Mouse (Mus musculus) hindbrain, embryonic 12.5 days (tissue): ENCODE data around the gene Sema3f. TPM values are rescaled to one million over a fixed set of nuclear protein-coding genes. Genes with fewer than 3 reads are reported as not detected.

ENCODE experiments used
- ATAC-seq: fragments of 200-750 bp; cut with Nextera tagmentation; 2 replicates; pipeline ENCODE4 v1.8.0; 2017; ENCODE audit warnings: moderate TSS enrichment; ENCODE audit not compliant: low FRiP score
- H3K27ac ChIP-seq: fragments of 300-500 bp; sonication (generic); 2 replicates; pipeline ENCODE4 v1.5.1; 2016; ENCODE audit warnings: mild to moderate bottlenecking
- H3K27me3 ChIP-seq: fragments of 300-500 bp; sonication (generic); 2 replicates; pipeline ENCODE4 v1.6.1; 2016; ENCODE audit warnings: mild to moderate bottlenecking
- H3K36me3 ChIP-seq: fragments of 300-500 bp; sonication (generic); 2 replicates; pipeline ENCODE4 v1.6.1; 2016; ENCODE audit warnings: mild to moderate bottlenecking
- H3K4me1 ChIP-seq: fragments of 300-500 bp; sonication (generic); 2 replicates; pipeline ENCODE4 v1.6.1; 2016
- H3K4me2 ChIP-seq: fragments of 300-500 bp; sonication (generic); replicated peaks from 2 replicates; pipeline ENCODE4 v1.6.1; 2016; ENCODE audit warnings: mild to moderate bottlenecking
- H3K4me3 ChIP-seq: fragments of 300-500 bp; sonication (generic); 2 replicates; pipeline ENCODE4 v1.5.1; 2016; ENCODE audit warnings: mild to moderate bottlenecking
- H3K9ac ChIP-seq: fragments of 300-500 bp; sonication (generic); 2 replicates; pipeline ENCODE4 v1.6.1; 2016; ENCODE audit warnings: mild to moderate bottlenecking, moderate library complexity
- H3K9me3 ChIP-seq: fragments of 300-500 bp; sonication (generic); replicated peaks from 2 replicates; pipeline ENCODE4 v1.6.1; 2016; ENCODE audit warnings: mild to moderate bottlenecking
- WGBS: fragments of 180-500 bp; shearing (Covaris S2); methylation state at CpG from one replicate; pipeline ENCODE4 v1.1.7; 2016; 5-methylcytosine and 5-hydroxymethylcytosine counted together
- polyA plus RNA-seq: library from polyadenylated mRNA; unstranded; fragments of >200 nt; fragmentation: Nextera tagmentation; extraction: Ambion mirVana; gene quantifications from 2 replicates; pipeline ENCODE4 v1.2.1, GENCODE M21; 2016

Sema3f gene
- polyA plus RNA-seq, 1 experiment from 2014 or later = 28.3 TPM

DNA sequence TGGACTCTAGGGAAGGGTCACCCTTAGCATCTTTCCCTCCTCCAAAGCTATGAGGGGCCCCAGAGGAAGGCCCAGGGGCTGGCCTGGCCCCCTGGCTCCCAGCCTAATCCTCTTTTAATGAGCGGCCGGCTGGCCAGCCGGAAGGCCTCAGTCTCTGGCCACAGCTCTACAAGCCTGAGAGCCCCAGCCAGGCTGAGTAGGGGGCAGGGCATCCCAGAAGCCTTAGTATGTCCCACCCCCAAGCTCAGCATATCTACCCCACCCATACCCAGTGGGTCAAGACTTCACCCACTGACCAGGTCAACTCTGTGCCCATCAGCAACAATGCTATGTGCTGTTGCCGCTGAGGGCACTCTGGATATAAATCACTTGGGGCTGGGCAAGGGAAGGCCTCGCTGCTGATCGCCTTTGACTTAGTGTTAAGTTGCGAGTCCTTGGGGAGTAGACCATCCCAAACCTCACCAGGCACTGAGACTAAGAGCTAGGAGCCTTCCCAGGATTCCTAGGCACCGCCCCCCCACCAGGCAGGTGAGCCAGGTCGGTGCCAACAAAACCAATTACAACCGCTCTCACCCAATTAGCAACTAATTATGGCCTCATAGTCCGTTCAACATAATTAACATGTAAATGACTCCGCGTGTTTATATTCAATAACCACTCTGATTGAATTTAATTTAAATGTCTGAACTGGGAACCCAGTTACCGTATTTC, 12.3 kb downstream of the Sema3f start:
- WGBS = 13% methylated on average over 14 of the region's 14 CpGs
- 0 out of 2 replicates have a peak, but pooled peaks have one; percentile 20 for ATAC-seq
- H3K4me2 ChIP-seq = 0 out of 2 replicates have a peak overlapping the region, but pooled peaks have one; percentile 27
- H3K4me1 ChIP-seq = peaks cover 87% of the 10 kb centered on the region
- no peak overlapping the region for H3K9ac ChIP-seq
- peaks cover 8% of the 10 kb centered on the region for H3K36me3 ChIP-seq
- peak overlapping the region; percentile 49; the same call in 1 of the 2 replicates for H3K27ac ChIP-seq
- no peaks in the 10 kb centered on the region for H3K9me3 ChIP-seq
- peaks cover 10% of the 10 kb centered on the region for H3K27me3 ChIP-seq
- no peak overlapping the region for H3K4me3 ChIP-seq

DNA sequence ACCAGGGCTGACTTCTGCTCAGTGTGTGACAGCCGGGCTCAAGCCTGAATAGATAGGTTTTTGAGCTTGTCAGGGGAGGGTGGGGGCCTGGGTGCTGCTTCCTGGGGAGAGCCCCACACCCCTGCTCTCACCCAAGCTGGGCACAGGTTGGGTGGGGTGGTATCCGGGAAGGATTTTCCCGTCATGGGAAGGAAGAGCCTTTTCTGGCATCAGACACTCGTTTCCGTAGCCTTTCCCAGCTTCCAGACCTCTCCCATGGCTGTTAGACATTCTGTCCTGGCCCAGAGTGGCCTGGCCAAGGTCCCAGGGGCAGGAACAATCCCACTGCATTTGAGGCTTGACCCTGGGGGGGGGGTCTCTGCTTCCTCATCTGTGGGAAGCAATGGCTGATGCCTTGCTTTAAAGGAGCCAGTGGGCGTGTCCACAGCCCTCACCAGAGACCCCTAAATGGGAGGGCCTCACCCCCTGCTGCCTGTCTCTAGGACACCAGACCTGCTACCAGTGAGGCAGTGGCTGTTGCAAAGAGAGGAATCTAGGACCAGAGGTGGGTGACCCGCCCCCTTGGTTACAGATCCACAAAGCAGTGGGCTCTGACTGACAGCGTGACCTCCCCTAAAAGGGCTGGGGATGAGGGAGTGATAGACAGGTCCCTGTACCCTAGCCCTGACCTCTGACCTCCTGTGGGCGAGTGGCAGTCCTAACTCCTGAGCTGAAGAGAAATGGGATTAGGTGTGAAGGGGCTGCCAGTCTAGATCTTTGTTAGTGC, 13.2 kb downstream of the Sema3f start:
- 0 out of 2 replicates have a peak overlapping the region, but pooled peaks have one; percentile 20 for H3K9ac ChIP-seq
- H3K27me3 ChIP-seq = peaks cover 5% of the 10 kb centered on the region; the same call in 1 of the 2 replicates
- H3K27ac ChIP-seq = no peak overlapping the region
- peaks cover 11% of the 10 kb centered on the region for H3K36me3 ChIP-seq
- H3K4me3 ChIP-seq = no peak overlapping the region
- no peaks in the 10 kb centered on the region for H3K9me3 ChIP-seq
- H3K4me2 ChIP-seq = no peak overlapping the region
- peaks cover 82% of the 10 kb centered on the region for H3K4me1 ChIP-seq
- ATAC-seq = no peak
- WGBS = 24% methylated on average over 9 of the region's 9 CpGs

DNA sequence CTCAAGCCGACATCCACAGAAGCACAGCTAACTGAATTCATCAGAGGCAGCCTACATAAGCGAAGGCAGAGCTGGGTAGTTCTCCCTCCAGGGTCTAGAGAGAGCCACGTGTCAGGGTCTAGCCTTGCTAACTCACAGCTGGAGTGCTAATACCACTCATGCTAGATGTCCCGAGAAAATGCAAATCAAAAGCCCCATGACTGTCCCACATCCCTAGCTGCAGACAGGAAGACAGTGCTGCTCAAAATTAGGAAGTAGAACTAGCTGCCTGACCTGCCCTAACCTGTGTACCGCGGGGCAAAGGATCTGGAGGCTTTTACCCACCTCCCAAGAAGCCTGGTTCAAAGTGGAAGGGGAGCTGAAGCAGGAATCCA, 14.2 kb downstream of the Sema3f start:
- WGBS = 34% methylated on average over 6 of the region's 6 CpGs
- H3K27me3 ChIP-seq = peaks cover 7% of the 10 kb centered on the region
- peaks cover 18% of the 10 kb centered on the region for H3K36me3 ChIP-seq
- no peaks in the 10 kb centered on the region for H3K9me3 ChIP-seq
- no peak overlapping the region for H3K4me2 ChIP-seq
- no peak for ATAC-seq
- H3K27ac ChIP-seq = no peak overlapping the region
- H3K4me1 ChIP-seq = peaks cover 77% of the 10 kb centered on the region
- no peak overlapping the region for H3K9ac ChIP-seq
- H3K4me3 ChIP-seq = no peak overlapping the region

DNA sequence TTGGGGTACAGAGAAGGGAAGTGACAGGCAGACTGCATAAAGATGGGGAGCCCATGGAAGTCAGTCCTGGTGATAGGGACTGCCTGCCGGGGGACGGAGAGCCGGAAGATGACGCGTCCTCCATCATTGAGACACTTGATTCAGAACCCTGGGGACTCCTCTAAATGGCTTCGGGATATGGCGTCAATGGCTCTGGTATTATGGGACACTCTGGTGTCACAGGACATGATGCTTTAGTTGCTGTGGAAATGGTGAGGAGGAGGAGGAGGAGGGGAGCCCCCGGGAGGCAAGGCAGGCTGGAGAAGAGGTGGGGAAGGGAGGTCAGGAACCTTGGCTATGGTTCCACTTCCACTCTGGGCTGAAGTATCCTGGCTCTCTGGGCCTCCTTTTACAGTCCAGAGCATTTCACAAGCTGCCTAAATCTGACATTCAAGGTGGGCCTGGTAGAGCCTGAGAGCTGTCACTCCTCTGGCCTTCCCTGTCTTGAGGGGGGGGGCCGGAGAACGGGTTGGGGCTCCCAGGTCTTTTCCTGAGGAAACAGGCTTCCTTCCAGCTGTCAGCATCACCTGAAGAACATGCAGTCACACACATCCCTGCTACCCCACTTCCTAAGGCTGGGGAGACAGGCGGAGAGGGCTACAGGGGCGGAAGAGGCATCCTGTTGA, 14.7 kb downstream of the Sema3f start:
- H3K27ac ChIP-seq = no peak overlapping the region
- WGBS = 69% methylated on average over 12 of the region's 12 CpGs
- no peak overlapping the region for H3K4me3 ChIP-seq
- no peak for ATAC-seq
- H3K4me1 ChIP-seq = peaks cover 72% of the 10 kb centered on the region
- H3K27me3 ChIP-seq = peaks cover 8% of the 10 kb centered on the region
- no peaks in the 10 kb centered on the region for H3K9me3 ChIP-seq
- H3K4me2 ChIP-seq = no peak overlapping the region
- no peak overlapping the region for H3K9ac ChIP-seq
- peaks cover 23% of the 10 kb centered on the region for H3K36me3 ChIP-seq

DNA sequence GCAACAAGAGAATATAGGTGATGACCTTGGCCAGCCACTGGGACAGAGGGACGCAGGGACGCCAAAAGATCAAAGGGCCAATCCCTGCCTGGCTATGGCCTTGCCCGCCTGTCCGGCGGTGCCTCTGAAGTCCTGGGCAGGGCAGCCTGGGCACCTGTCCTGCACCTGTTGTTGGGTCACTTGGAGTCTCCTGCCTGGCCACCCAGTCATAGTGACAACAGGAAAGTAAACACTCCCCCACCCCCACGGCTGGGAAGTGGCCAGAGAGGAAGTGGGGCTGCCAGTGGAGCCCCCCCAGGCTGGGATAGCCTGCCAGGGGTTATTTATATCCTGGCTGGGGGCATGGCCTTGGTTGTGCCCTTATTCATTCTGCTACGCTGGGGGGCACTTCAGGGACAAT, 15.6 kb downstream of the Sema3f start:
- no peak for ATAC-seq
- Histone ChIP-seq H3K4me3 (no peak overlapping the region), H3K9me3 (no peaks in the 10 kb centered on the region), H3K9ac (no peak overlapping the region), H3K4me1 (peaks cover 63% of the 10 kb centered on the region), H3K36me3 (peaks cover 31% of the 10 kb centered on the region), H3K4me2 (no peak overlapping the region), H3K27ac (no peak overlapping the region), H3K27me3 (peaks cover 8% of the 10 kb centered on the region)
- 80% methylated on average over 7 of the region's 7 CpGs for WGBS

DNA sequence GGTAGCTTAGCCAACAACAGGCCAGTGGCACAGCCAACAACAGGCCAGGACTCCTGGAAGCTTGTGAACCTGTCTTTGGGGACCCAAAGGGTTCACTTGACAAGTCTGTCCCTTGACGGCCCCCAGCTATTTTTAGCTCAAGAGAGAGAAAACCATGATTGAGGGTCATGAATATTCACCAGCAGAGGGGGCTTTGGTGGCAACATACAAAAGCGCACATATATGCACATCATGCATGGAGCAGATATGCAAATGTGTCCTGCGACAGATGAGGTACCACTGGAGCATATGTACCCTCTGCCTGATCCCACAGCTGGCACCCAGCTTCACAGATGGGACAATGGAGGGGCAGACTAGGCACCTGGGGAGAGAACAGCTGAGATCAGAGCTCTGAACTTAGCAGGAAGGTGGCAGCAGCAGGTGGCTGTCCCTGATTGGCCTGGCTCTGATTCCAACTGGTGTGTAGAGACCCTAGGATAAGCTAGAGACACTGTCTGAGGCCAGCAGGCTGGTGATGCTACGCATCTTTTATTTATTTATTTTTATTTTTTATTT, 16.8 kb downstream of the Sema3f start:
- Histone ChIP-seq H3K4me2 (no peak overlapping the region), H3K27ac (no peak overlapping the region), H3K27me3 (peaks cover 8% of the 10 kb centered on the region), H3K9me3 (no peaks in the 10 kb centered on the region), H3K4me3 (no peak overlapping the region), H3K4me1 (peaks cover 52% of the 10 kb centered on the region), H3K9ac (no peak overlapping the region), H3K36me3 (peaks cover 39% of the 10 kb centered on the region)
- ATAC-seq = no peak
- WGBS = 60% methylated on average over 4 of the region's 4 CpGs

DNA sequence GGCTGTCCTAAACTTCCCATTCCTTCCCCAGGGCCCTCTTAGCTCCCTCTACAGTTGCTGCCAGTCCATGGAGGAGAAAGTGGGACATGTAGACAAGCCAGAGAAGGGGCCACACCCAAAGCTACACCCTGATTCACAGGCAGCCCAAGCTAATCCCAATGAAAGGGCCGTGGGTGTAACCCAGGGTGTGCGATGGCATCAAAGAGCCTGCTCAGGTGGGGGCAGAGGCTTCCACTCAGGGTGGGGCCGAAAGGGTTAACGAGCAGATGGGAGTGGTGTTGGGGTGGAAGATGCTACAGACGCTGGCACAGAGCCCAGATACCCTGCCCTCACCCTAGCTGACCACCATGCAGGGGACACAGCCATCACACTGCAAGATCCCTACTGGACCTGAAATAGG, 17.5 kb downstream of the Sema3f start:
- H3K27ac ChIP-seq = no peak overlapping the region
- no peak overlapping the region for H3K9ac ChIP-seq
- peaks cover 8% of the 10 kb centered on the region for H3K27me3 ChIP-seq
- no peaks in the 10 kb centered on the region for H3K9me3 ChIP-seq
- WGBS = 78% methylated on average over 5 of the region's 5 CpGs
- no peak overlapping the region for H3K4me3 ChIP-seq
- peaks cover 46% of the 10 kb centered on the region for H3K36me3 ChIP-seq
- no peak for ATAC-seq
- no peak overlapping the region for H3K4me2 ChIP-seq
- peaks cover 44% of the 10 kb centered on the region for H3K4me1 ChIP-seq

DNA sequence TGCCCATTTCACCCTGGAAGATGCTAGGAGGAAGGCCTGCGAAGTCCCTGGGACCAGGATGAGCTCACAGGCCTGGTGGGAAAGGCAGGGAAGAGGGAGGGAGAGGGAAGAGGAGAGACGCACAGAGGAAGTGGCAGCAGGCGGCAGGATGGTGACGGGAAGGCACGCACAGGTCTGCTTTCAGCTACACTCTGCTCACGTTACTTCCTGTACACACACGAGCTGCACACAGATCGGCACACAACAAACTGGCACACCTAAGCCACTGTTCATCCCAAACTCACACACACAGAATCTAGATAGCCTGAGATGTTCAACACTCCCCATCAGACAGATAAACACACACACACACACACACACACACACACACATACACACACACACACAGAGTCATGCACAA, 19.9 kb downstream of the Sema3f start:
- 88% methylated on average over 8 of the region's 8 CpGs for WGBS
- H3K4me2 ChIP-seq = no peak overlapping the region
- no peak overlapping the region for H3K27ac ChIP-seq
- peaks cover 7% of the 10 kb centered on the region for H3K27me3 ChIP-seq
- peaks cover 65% of the 10 kb centered on the region for H3K36me3 ChIP-seq
- H3K4me3 ChIP-seq = no peak overlapping the region
- peaks cover 20% of the 10 kb centered on the region for H3K4me1 ChIP-seq
- ATAC-seq = no peak
- H3K9me3 ChIP-seq = no peaks in the 10 kb centered on the region
- H3K9ac ChIP-seq = no peak overlapping the region

DNA sequence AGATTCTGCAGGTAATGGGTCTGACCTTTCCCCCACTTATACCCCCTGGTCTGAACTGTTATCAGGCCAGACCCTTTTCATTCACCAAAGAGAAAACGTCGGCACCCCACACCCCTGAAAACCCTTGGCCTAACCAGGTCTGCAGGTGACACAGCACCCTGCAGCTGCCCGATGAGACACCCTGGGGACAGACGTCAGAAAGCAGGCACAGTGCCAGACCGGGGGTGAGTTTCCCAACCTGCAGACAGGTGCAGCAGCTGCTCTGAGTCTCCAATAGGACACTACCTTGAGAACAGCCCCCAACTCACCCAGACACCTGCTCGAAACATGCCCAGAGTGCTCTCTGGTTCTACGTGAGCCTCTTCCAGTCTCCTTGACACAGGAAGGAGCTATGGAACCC, 21.3 kb downstream of the Sema3f start:
- 83% methylated on average over 7 of the region's 7 CpGs for WGBS
- Histone ChIP-seq H3K4me2 (no peak overlapping the region), H3K27ac (no peak overlapping the region), H3K9ac (no peak overlapping the region), H3K9me3 (no peaks in the 10 kb centered on the region), H3K36me3 (peaks cover 77% of the 10 kb centered on the region), H3K4me1 (peaks cover 12% of the 10 kb centered on the region), H3K27me3 (peaks cover 7% of the 10 kb centered on the region), H3K4me3 (no peak overlapping the region)
- ATAC-seq = no peak

DNA sequence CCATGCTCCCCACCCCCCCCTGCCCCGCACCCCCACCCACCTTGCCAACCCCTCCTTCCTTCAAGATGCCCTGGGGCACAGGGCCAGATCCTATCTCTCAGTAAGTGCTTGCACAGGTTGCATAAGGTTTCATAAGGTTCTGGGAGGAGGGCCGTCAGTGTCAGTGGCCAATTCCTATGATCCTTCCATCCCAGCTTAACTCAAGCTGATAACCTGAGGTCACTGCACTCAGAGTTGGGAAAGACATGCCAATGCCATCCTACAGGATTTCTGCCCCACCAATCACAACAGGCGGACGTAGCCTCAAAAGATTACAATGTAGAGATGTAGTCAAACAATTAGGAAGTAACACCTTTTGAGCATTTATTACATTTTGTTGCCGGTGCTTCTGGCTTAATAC, 21.9 kb downstream of the Sema3f start:
- Histone ChIP-seq H3K36me3 (peaks cover 83% of the 10 kb centered on the region), H3K27ac (no peak overlapping the region), H3K4me1 (peaks cover 8% of the 10 kb centered on the region; the same call in 1 of the 2 replicates), H3K27me3 (peaks cover 7% of the 10 kb centered on the region), H3K4me3 (no peak overlapping the region), H3K4me2 (no peak overlapping the region), H3K9me3 (no peaks in the 10 kb centered on the region), H3K9ac (no peak overlapping the region)
- WGBS = 88% methylated on average over 5 of the region's 5 CpGs
- ATAC-seq = no peak

DNA sequence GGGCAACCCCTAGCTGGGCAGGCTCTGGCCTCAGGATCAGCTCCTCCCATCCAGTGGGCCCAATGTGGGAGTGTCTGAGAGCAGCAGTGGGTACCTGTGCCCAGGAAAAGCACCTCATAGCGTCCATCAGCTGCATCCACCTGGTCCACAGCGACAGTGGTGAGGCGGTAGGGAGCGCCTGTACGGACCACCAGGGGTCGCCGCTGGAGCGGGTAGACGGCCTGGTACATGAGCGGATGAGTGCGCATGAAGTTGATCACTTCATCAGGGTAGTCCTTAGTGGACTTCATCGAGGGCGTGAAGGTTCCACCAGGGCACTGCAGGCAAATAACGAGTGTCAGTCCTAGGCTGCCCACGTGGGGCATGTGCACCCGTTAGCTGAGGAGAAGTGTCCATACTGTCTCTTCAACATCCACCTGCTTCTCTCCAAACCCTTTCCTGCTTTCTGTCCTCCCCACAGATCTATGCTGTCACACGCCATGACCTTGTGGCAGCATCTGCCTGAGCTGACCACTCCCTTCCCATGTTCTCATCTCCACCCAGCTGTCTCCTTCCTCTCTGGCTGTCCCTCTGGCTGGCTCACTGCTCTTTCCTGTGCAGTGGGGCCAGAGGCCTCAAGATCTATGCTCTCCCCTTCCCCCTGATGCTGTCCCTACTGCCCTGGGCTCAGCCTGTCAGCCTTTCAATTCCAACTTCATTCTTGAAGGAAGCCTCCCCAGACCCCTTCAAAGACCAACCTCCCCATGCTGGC, 24.9 kb downstream of the Sema3f start:
- peaks cover 4% of the 10 kb centered on the region; the same call in 1 of the 2 replicates for H3K27me3 ChIP-seq
- H3K4me2 ChIP-seq = no peak overlapping the region
- peaks cover 73% of the 10 kb centered on the region for H3K36me3 ChIP-seq
- ATAC-seq = no peak
- WGBS = 39% methylated on average over 17 of the region's 17 CpGs
- no peaks in the 10 kb centered on the region for H3K4me1 ChIP-seq
- no peaks in the 10 kb centered on the region for H3K9me3 ChIP-seq
- no peak overlapping the region for H3K4me3 ChIP-seq
- H3K27ac ChIP-seq = no peak overlapping the region
- no peak overlapping the region for H3K9ac ChIP-seq
